In the genomic region with DNA sequence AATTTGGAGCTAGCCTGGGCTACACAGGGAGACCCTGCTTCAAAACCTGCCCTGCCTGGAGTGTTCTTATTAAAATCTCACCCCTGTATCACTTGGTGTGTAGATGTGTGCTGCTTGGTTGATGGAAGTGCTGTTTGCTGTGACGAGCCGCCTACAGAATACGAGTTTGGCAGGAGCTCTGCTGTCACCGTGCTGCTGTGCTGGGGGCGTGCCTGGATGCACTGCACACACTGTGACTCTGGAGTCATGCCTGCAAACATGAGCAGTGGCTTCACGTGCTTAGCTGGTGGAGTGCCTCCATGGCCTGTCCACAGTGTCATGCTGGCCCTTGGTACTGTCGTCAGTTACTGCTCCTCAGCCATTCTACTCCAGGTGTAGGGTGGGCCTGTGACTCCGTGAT, we compare ENCODE assay signal across 14 mouse cellular contexts.
DNase-seq lines count a peak whose midpoint lies in the region; ATAC-seq and TF ChIP-seq lines count a peak whose summit lies in the region.
"Had no signal": no experiment of that assay in that cellular context is flagged by ENCODE, and none has a peak within 500 bp of the region (broad histone marks: within the 10 kb centered on the region; RNA-seq: fewer than 3 reads in every experiment).

No protein-coding gene starts in this region.

- ATAC-seq in lung, embryonic 14.5 days (ENCODE audit: insufficient read depth) = no peak
- ATAC-seq in kidney, embryonic 15.5 days (replicated peaks; ENCODE audit: low FRiP score) = no peak
- ATAC-seq in megakaryocyte-erythroid progenitor cell, adult 5-6 weeks (replicated peaks; ENCODE audit: low FRiP score, low TSS enrichment, poor library complexity, severe bottlenecking) = no peak
- ATAC-seq: Patski had no signal

- no peak overlapping the region for H3K4me2 ChIP-seq in lung, embryonic 14.5 days
- H3K4me2 ChIP-seq in kidney, embryonic 15.5 days = no peak overlapping the region
- H3K4me2 ChIP-seq: forebrain, embryonic 12.5 days; limb, embryonic 13.5 days had no signal

- H3K9me3 ChIP-seq in lung, embryonic 14.5 days (ENCODE audit: low read depth, low read length) = no peaks in the 10 kb centered on the region
- H3K9me3 ChIP-seq in kidney, embryonic 15.5 days (replicated peaks) = no peaks in the 10 kb centered on the region
- H3K9me3 ChIP-seq: forebrain, embryonic 12.5 days; limb, embryonic 13.5 days had no signal

- peak; percentile 30 for DNase-seq in lung, embryonic 14.5 days
- DNase-seq in lung, postnatal 10 days = no peak
- peak; percentile 18 to 23 for DNase-seq in frontal cortex, postnatal 14 days (ENCODE audit: low spot score in 2 of 2)
- DNase-seq in layer of hippocampus, adult 9-11 months = peak; percentile 77
- DNase-seq in right cerebral cortex, postnatal 14 days = peak; percentile 46
- DNase-seq: cerebellum, adult 9-10 months; heart, postnatal 10 days; lung, postnatal 14 days had no signal

- no peak for TF ChIP-seq CTCF in lung, embryonic 14.5 days (IDR thresholded peaks at IDR 0.05; ENCODE audit: low read depth)

- no peaks in the 10 kb centered on the region for H3K27me3 ChIP-seq in lung, embryonic 14.5 days (ENCODE audit: insufficient read depth, low read length)
- no peaks in the 10 kb centered on the region for H3K27me3 ChIP-seq in kidney, embryonic 15.5 days
- H3K27me3 ChIP-seq: forebrain, embryonic 12.5 days; limb, embryonic 13.5 days; Patski had no signal

- 55% methylated on average over 8 of the region's 8 CpGs for WGBS in lung, embryonic 14.5 days
- 68% methylated on average over 8 of the region's 8 CpGs for WGBS in kidney, embryonic 15.5 days

- H3K36me3 ChIP-seq in lung, embryonic 14.5 days (ENCODE audit: insufficient read depth) = no peaks in the 10 kb centered on the region
- H3K36me3 ChIP-seq in kidney, embryonic 15.5 days = no peaks in the 10 kb centered on the region
- H3K36me3 ChIP-seq: forebrain, embryonic 12.5 days; limb, embryonic 13.5 days had no signal

- no peaks in the 10 kb centered on the region for H3K4me1 ChIP-seq in lung, embryonic 14.5 days (ENCODE audit: insufficient read depth)
- peaks cover 38% of the 10 kb centered on the region for H3K4me1 ChIP-seq in kidney, embryonic 15.5 days

- H3K9ac ChIP-seq in lung, embryonic 14.5 days = no peak overlapping the region
- H3K9ac ChIP-seq in kidney, embryonic 15.5 days = no peak overlapping the region
- H3K9ac ChIP-seq: forebrain, embryonic 12.5 days; limb, embryonic 13.5 days had no signal

- H3K4me3 ChIP-seq in lung, embryonic 14.5 days (ENCODE audit: low read depth, low read length) = no peak overlapping the region
- no peak overlapping the region for H3K4me3 ChIP-seq in kidney, embryonic 15.5 days (replicated peaks)
- H3K4me3 ChIP-seq: forebrain, embryonic 12.5 days; limb, embryonic 13.5 days had no signal

- H3K27ac ChIP-seq in lung, embryonic 14.5 days (ENCODE audit: low read depth) = no peak overlapping the region
- H3K27ac ChIP-seq in kidney, embryonic 15.5 days = no peak overlapping the region
- H3K27ac ChIP-seq: forebrain, embryonic 12.5 days; kidney, postnatal 0 days; limb, embryonic 13.5 days had no signal
